Mouse (Mus musculus): ENCODE data around the gene Myl6. TPM values are rescaled to one million over a fixed set of nuclear protein-coding genes. Genes with fewer than 3 reads are reported as not detected.

The Myl6 gene
- polyA plus RNA-seq, 1 experiment: 566 TPM

DNA sequence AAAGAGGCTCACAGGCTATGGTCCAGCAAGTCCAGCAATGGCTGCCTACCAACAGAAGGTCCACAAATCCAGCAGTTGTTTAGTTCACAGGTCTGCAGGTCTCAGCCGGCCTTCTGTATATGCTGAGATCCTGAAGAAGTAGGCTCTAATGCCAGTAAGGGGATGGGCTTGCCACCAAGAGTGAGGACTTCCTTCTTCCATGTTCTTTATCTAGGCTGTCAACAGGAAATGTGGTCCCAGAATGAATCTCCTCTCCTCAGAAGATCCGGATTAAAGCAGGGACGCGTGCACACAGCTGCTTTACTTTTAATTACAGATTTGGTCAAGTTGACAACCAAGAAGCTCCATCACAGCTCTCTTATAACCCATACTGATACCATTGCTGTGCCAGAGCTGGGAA, 48.5 kb downstream of the Myl6 start:
- H3K27me3 ChIP-seq (ENCODE audit: control insufficient read depth, insufficient read depth, low read length): no peaks in the 10 kb centered on the region
- H3K36me3 ChIP-seq (ENCODE audit: control insufficient read depth, insufficient read depth, low read length): no peaks in the 10 kb centered on the region
- H3K4me3 ChIP-seq (ENCODE audit: control insufficient read depth, insufficient read depth, low read length): no peak overlapping the region
- WGBS: 53% methylated on average over 4 of the region's 4 CpGs
- TF ChIP-seq CTCF (IDR thresholded peaks at IDR 0.05; ENCODE audit: borderline replicate concordance, control insufficient read depth, extremely low read depth, insufficient read depth, low read length, poor library complexity) (no peak), POLR2A (IDR thresholded peaks at IDR 0.05; ENCODE audit: control insufficient read depth, extremely low read depth, insufficient read depth, low read length, poor library complexity) (no peak)
- no peak overlapping the region for H3K27ac ChIP-seq (ENCODE audit: control insufficient read depth, insufficient read depth, low read length)
- no peak for DNase-seq
- H3K4me1 ChIP-seq (replicated peaks; ENCODE audit: control insufficient read depth, insufficient read depth, low read length): 0 out of 2 replicates have a peak, but pooled peaks cover 2% of the 10 kb centered on the region

- TF ChIP-seq CTCF (IDR thresholded peaks at IDR 0.05; ENCODE audit: borderline replicate concordance, control insufficient read depth, extremely low read depth, insufficient read depth, low read length, poor library complexity) (no peak), POLR2A (IDR thresholded peaks at IDR 0.05; ENCODE audit: control insufficient read depth, extremely low read depth, insufficient read depth, low read length, poor library complexity) (no peak)
- no peak overlapping the region for H3K4me3 ChIP-seq (ENCODE audit: control insufficient read depth, insufficient read depth, low read length)
- H3K36me3 ChIP-seq (ENCODE audit: control insufficient read depth, insufficient read depth, low read length): no peaks in the 10 kb centered on the region
- H3K27ac ChIP-seq (ENCODE audit: control insufficient read depth, insufficient read depth, low read length): no peak overlapping the region
- WGBS: 79% methylated on average over 6 of the region's 6 CpGs
- no peak for DNase-seq
- 0 out of 2 replicates have a peak, but pooled peaks cover 2% of the 10 kb centered on the region for H3K4me1 ChIP-seq (replicated peaks; ENCODE audit: control insufficient read depth, insufficient read depth, low read length)
- no peaks in the 10 kb centered on the region for H3K27me3 ChIP-seq (ENCODE audit: control insufficient read depth, insufficient read depth, low read length)
Observed at GRCm38 (mm10) chr10:128444354-128444753, 49.6 kb downstream of the Myl6 start.

- H3K36me3 ChIP-seq (ENCODE audit: control insufficient read depth, insufficient read depth, low read length): 0 out of 2 replicates have a peak, but pooled peaks cover 6% of the 10 kb centered on the region
- TF ChIP-seq CTCF (IDR thresholded peaks at IDR 0.05; ENCODE audit: borderline replicate concordance, control insufficient read depth, extremely low read depth, insufficient read depth, low read length, poor library complexity) (no peak), POLR2A (IDR thresholded peaks at IDR 0.05; ENCODE audit: control insufficient read depth, extremely low read depth, insufficient read depth, low read length, poor library complexity) (no peak)
- no peak overlapping the region for H3K27ac ChIP-seq (ENCODE audit: control insufficient read depth, insufficient read depth, low read length)
- no peak overlapping the region for H3K4me3 ChIP-seq (ENCODE audit: control insufficient read depth, insufficient read depth, low read length)
- H3K27me3 ChIP-seq (ENCODE audit: control insufficient read depth, insufficient read depth, low read length): no peaks in the 10 kb centered on the region
- peaks cover 7% of the 10 kb centered on the region; the same call in 1 of the 2 replicates for H3K4me1 ChIP-seq (replicated peaks; ENCODE audit: control insufficient read depth, insufficient read depth, low read length)
- no peak for DNase-seq
- 92% methylated on average over 1 of the region's 1 CpGs for WGBS
Observed at GRCm38 (mm10) chr10:128442718-128443117, 51.2 kb downstream of the Myl6 start.

DNA sequence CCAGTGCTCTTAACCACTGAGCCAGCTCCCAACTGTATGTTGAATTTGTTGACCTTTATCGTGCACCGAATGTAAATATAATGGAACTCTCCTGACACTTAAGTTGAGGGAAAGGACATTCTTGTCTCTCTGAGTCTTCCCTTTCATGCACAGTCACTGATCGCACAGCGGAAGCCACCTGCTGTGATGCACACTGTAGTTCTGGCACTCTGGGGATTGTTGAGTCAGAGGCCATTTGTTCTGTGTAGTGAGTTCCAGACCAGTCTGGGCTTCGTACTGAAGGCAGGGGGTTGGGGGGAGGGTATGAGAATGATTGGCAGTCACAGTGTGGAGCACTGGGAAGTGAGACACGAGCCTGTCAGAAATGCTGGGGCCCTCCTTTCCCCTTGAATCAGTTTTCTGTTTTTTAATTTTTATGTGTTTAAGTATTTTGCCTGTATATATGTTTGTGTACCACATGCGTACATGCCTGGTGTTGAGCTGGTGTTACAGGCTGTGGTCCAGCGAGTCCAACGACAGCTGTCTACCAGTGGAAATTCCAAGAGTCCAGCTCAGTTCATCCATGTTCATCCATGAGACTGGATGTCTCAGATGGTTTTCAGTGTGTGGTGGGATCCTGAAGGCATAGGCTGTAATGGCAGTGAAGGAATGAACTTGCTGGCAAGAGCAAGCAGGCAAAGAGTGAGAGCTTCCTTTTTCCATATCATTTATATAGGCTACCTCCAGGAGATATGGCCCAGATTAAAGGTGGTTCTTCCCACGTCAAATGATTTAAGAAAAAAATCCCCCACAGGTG, 52.4 kb downstream of the Myl6 start:
- peaks cover 11% of the 10 kb centered on the region for H3K36me3 ChIP-seq (ENCODE audit: control insufficient read depth, insufficient read depth, low read length)
- 97% methylated on average over 10 of the region's 10 CpGs for WGBS

More for the DNA sequence above, 52.4 kb downstream of the Myl6 start:
- no peak for DNase-seq
- H3K27me3 ChIP-seq (ENCODE audit: control insufficient read depth, insufficient read depth, low read length): no peaks in the 10 kb centered on the region
- no peak overlapping the region for H3K4me3 ChIP-seq (ENCODE audit: control insufficient read depth, insufficient read depth, low read length)
- TF ChIP-seq CTCF (IDR thresholded peaks at IDR 0.05; ENCODE audit: borderline replicate concordance, control insufficient read depth, extremely low read depth, insufficient read depth, low read length, poor library complexity): no peak
- TF ChIP-seq POLR2A (IDR thresholded peaks at IDR 0.05; ENCODE audit: control insufficient read depth, extremely low read depth, insufficient read depth, low read length, poor library complexity): no peak
- no peak overlapping the region for H3K27ac ChIP-seq (ENCODE audit: control insufficient read depth, insufficient read depth, low read length)
- peaks cover 8% of the 10 kb centered on the region for H3K4me1 ChIP-seq (replicated peaks; ENCODE audit: control insufficient read depth, insufficient read depth, low read length)

Other genes with a start within 250 kb of the Myl6 start
- gene Apon, start 240.0 kb downstream of the Myl6 start, polyA plus RNA-seq (2012; rRNA removed): 0.39 and 0.96 TPM in 2 replicates
- gene Apof, start 225.5 kb downstream of the Myl6 start, polyA plus RNA-seq (2012; rRNA removed): 0.38 and 4.1 TPM in 2 replicates
- 54.9 and 62.0 TPM in 2 replicates for gene Stat2, start 223.6 kb downstream of the Myl6 start, polyA plus RNA-seq (2012; rRNA removed)
- gene Il23a, start 195.4 kb downstream of the Myl6 start, polyA plus RNA-seq (2012; rRNA removed): 2.0 and 2.5 TPM in 2 replicates
- 67.5 and 68.4 TPM in 2 replicates for gene Pan2, start 190.8 kb downstream of the Myl6 start, polyA plus RNA-seq (2012; rRNA removed)
- 34.3 and 41.7 TPM in 2 replicates for gene Cnpy2, start 171.7 kb downstream of the Myl6 start, polyA plus RNA-seq (2012; rRNA removed)
- 215 and 225 TPM in 2 replicates for gene Cs, start 156.4 kb downstream of the Myl6 start, polyA plus RNA-seq (2012; rRNA removed)
- gene Coq10a, start 125.1 kb downstream of the Myl6 start, polyA plus RNA-seq (2012; rRNA removed): 62.9 and 71.7 TPM in 2 replicates
- gene Ankrd52, start 117.0 kb downstream of the Myl6 start, polyA plus RNA-seq (2012; rRNA removed): 71.0 and 87.0 TPM in 2 replicates
- gene Slc39a5, start 92.9 kb downstream of the Myl6 start, polyA plus RNA-seq (2012; rRNA removed): 0.53 and 0.65 TPM in 2 replicates
- gene Nabp2, start 82.7 kb downstream of the Myl6 start, polyA plus RNA-seq (2012; rRNA removed): 18.0 and 20.8 TPM in 2 replicates
- 37.8 and 40.4 TPM in 2 replicates for gene Rnf41, start 82.5 kb downstream of the Myl6 start, polyA plus RNA-seq (2012; rRNA removed)
- 176 and 211 TPM in 2 replicates for gene Smarcc2, start 34.9 kb downstream of the Myl6 start, polyA plus RNA-seq (2012; rRNA removed)
- gene Myl6b, start 4.5 kb upstream of the Myl6 start, polyA plus RNA-seq (2012; rRNA removed): 2.7 and 3.9 TPM in 2 replicates
- 146 and 155 TPM in 2 replicates for gene Esyt1, start 31.7 kb upstream of the Myl6 start, polyA plus RNA-seq (2012; rRNA removed)
- 25.6 and 27.1 TPM in 2 replicates for gene Zc3h10, start 53.6 kb upstream of the Myl6 start, polyA plus RNA-seq (2012; rRNA removed)
- 1,821 and 2,108 TPM in 2 replicates for gene Rpl41, start 55.2 kb upstream of the Myl6 start, polyA plus RNA-seq (2012; rRNA removed)
- 46.8 and 52.9 TPM in 2 replicates for gene Pa2g4, start 71.8 kb upstream of the Myl6 start, polyA plus RNA-seq (2012; rRNA removed)
- gene Erbb3, start 95.5 kb upstream of the Myl6 start, polyA plus RNA-seq (2012; rRNA removed): 2.8 and 3.3 TPM in 2 replicates
- 988 and 1,135 TPM in 2 replicates for gene Rps26, start 132.6 kb upstream of the Myl6 start, polyA plus RNA-seq (2012; rRNA removed)
- gene Ikzf4, start 151.8 kb upstream of the Myl6 start, polyA plus RNA-seq (2012; rRNA removed): 6.7 and 8.6 TPM in 2 replicates
- 19.1 and 21.3 TPM in 2 replicates for gene Suox, start 179.9 kb upstream of the Myl6 start, polyA plus RNA-seq (2012; rRNA removed)
- gene Rab5b, start 202.1 kb upstream of the Myl6 start, polyA plus RNA-seq (2012; rRNA removed): 73.8 and 86.1 TPM in 2 replicates
- 1.0 TPM in 2 replicates for gene Pmel, start 210.1 kb upstream of the Myl6 start, polyA plus RNA-seq (2012; rRNA removed)
- 87.6 and 100 TPM in 2 replicates for gene Cdk2, start 210.9 kb upstream of the Myl6 start, polyA plus RNA-seq (2012; rRNA removed)